Mouse (Mus musculus): ENCODE measurements around the gene Fam53b. TPM values are rescaled to one million over a fixed set of nuclear protein-coding genes. Genes with fewer than 3 reads are reported as not detected.

Gene Fam53b
- polyA plus RNA-seq, 1 experiment from 2014 or later = 29.4 TPM

- peaks cover 40% of the 10 kb centered on the region for H3K4me1 ChIP-seq (ENCODE audit: control insufficient read depth, low read depth, low read length)
- H3K27me3 ChIP-seq (ENCODE audit: control insufficient read depth, insufficient read depth, low read depth, low read length) = peaks cover 8% of the 10 kb centered on the region; the same call in 1 of the 2 replicates
- H3K27ac ChIP-seq (ENCODE audit: low read length) = no peak overlapping the region
- ATAC-seq (ENCODE audit: low read depth) = no peak
- H3K9me3 ChIP-seq (replicated peaks; ENCODE audit: control insufficient read depth, low read length) = no peaks in the 10 kb centered on the region
- peak overlapping the region; percentile 78 for H3K9ac ChIP-seq (ENCODE audit: low read depth, low read length)
- peak overlapping the region; percentile 78 for H3K4me3 ChIP-seq (ENCODE audit: low read depth, low read length)
- WGBS (ENCODE audit: insufficient replicate concordance) = 2% methylated on average over 7 of the region's 7 CpGs
- no peaks in the 10 kb centered on the region for H3K36me3 ChIP-seq (ENCODE audit: control insufficient read depth, insufficient read depth)
- H3K4me2 ChIP-seq (ENCODE audit: low read depth, low read length) = peak overlapping the region; percentile 92
Observed at GRCm38 (mm10) chr7:132814089-132814450, 384 bp upstream of the Fam53b start.

GRCm38 (mm10) chr7:132812619-132813415, 869 bp downstream of the Fam53b start:
- Histone ChIP-seq H3K4me3 (ENCODE audit: low read depth, low read length) (peak overlapping the region; percentile 78), H3K9ac (ENCODE audit: low read depth, low read length) (peak overlapping the region; percentile 78), H3K27ac (ENCODE audit: low read length) (peak overlapping the region; percentile 83), H3K4me2 (ENCODE audit: low read depth, low read length) (peak overlapping the region; percentile 92), H3K4me1 (ENCODE audit: control insufficient read depth, low read depth, low read length) (peaks cover 48% of the 10 kb centered on the region), H3K27me3 (ENCODE audit: control insufficient read depth, insufficient read depth, low read depth, low read length) (peaks cover 8% of the 10 kb centered on the region; the same call in 1 of the 2 replicates), H3K36me3 (ENCODE audit: control insufficient read depth, insufficient read depth) (no peaks in the 10 kb centered on the region), H3K9me3 (replicated peaks; ENCODE audit: control insufficient read depth, low read length) (no peaks in the 10 kb centered on the region)
- ATAC-seq (ENCODE audit: low read depth) = peak; percentile 39
- WGBS (ENCODE audit: insufficient replicate concordance) = under 1% methylated on average over 58 of the region's 59 CpGs

GRCm38 (mm10) chr7:132811716-132812618, 1.7 kb downstream of the Fam53b start:
- H3K4me1 ChIP-seq (ENCODE audit: control insufficient read depth, low read depth, low read length) = peaks cover 48% of the 10 kb centered on the region
- no peak for ATAC-seq (ENCODE audit: low read depth)

GRCm38 (mm10) chr7:132810879-132811278, 2.8 kb downstream of the Fam53b start:
- no peak overlapping the region for H3K9ac ChIP-seq (ENCODE audit: low read depth, low read length)
- peak overlapping the region; percentile 78 for H3K4me3 ChIP-seq (ENCODE audit: low read depth, low read length)
- H3K36me3 ChIP-seq (ENCODE audit: control insufficient read depth, insufficient read depth) = no peaks in the 10 kb centered on the region
- peaks cover 8% of the 10 kb centered on the region; the same call in 1 of the 2 replicates for H3K27me3 ChIP-seq (ENCODE audit: control insufficient read depth, insufficient read depth, low read depth, low read length)
- 82% methylated on average over 1 of the region's 1 CpGs for WGBS (ENCODE audit: insufficient replicate concordance)
- no peak overlapping the region for H3K27ac ChIP-seq (ENCODE audit: low read length)
- no peaks in the 10 kb centered on the region for H3K9me3 ChIP-seq (replicated peaks; ENCODE audit: control insufficient read depth, low read length)
- peaks cover 58% of the 10 kb centered on the region for H3K4me1 ChIP-seq (ENCODE audit: control insufficient read depth, low read depth, low read length)
- peak overlapping the region; percentile 92 for H3K4me2 ChIP-seq (ENCODE audit: low read depth, low read length)
- peak; percentile 66 for ATAC-seq (ENCODE audit: low read depth)

More at GRCm38 (mm10) chr7:132811716-132812618, 1.7 kb downstream of the Fam53b start:
- WGBS (ENCODE audit: insufficient replicate concordance) = 4% methylated on average over 23 of the region's 23 CpGs
- Histone ChIP-seq H3K4me2 (ENCODE audit: low read depth, low read length) (peak overlapping the region; percentile 92), H3K9me3 (replicated peaks; ENCODE audit: control insufficient read depth, low read length) (no peaks in the 10 kb centered on the region), H3K27me3 (ENCODE audit: control insufficient read depth, insufficient read depth, low read depth, low read length) (peaks cover 8% of the 10 kb centered on the region; the same call in 1 of the 2 replicates), H3K4me3 (ENCODE audit: low read depth, low read length) (peak overlapping the region; percentile 78), H3K36me3 (ENCODE audit: control insufficient read depth, insufficient read depth) (no peaks in the 10 kb centered on the region), H3K27ac (ENCODE audit: low read length) (peak overlapping the region; percentile 83), H3K9ac (ENCODE audit: low read depth, low read length) (peak overlapping the region; percentile 78)

GRCm38 (mm10) chr7:132810368-132810767, 3.3 kb downstream of the Fam53b start:
- peak overlapping the region; percentile 43 for H3K27ac ChIP-seq (ENCODE audit: low read length)
- H3K9me3 ChIP-seq (replicated peaks; ENCODE audit: control insufficient read depth, low read length) = no peaks in the 10 kb centered on the region
- peaks cover 8% of the 10 kb centered on the region; the same call in 1 of the 2 replicates for H3K27me3 ChIP-seq (ENCODE audit: control insufficient read depth, insufficient read depth, low read depth, low read length)
- H3K4me2 ChIP-seq (ENCODE audit: low read depth, low read length) = peak overlapping the region; percentile 10
- no peak overlapping the region for H3K4me3 ChIP-seq (ENCODE audit: low read depth, low read length)
- peak overlapping the region; percentile 10; the same call in 1 of the 2 replicates for H3K9ac ChIP-seq (ENCODE audit: low read depth, low read length)
- peaks cover 63% of the 10 kb centered on the region for H3K4me1 ChIP-seq (ENCODE audit: control insufficient read depth, low read depth, low read length)
- 52% methylated on average over 6 of the region's 6 CpGs for WGBS (ENCODE audit: insufficient replicate concordance)
- no peaks in the 10 kb centered on the region for H3K36me3 ChIP-seq (ENCODE audit: control insufficient read depth, insufficient read depth)
- ATAC-seq (ENCODE audit: low read depth) = no peak

- H3K4me2 ChIP-seq (ENCODE audit: low read depth, low read length) = peak overlapping the region; percentile 25; the same call in 1 of the 2 replicates
Observed at GRCm38 (mm10) chr7:132809721-132810120, 4.0 kb downstream of the Fam53b start.

GRCm38 (mm10) chr7:132808841-132809682, 4.6 kb downstream of the Fam53b start:
- Histone ChIP-seq H3K27me3 (ENCODE audit: control insufficient read depth, insufficient read depth, low read depth, low read length) (peaks cover 6% of the 10 kb centered on the region; the same call in 1 of the 2 replicates), H3K4me1 (ENCODE audit: control insufficient read depth, low read depth, low read length) (peaks cover 74% of the 10 kb centered on the region), H3K9ac (ENCODE audit: low read depth, low read length) (peak overlapping the region; percentile 51), H3K36me3 (ENCODE audit: control insufficient read depth, insufficient read depth) (no peaks in the 10 kb centered on the region), H3K4me2 (ENCODE audit: low read depth, low read length) (peak overlapping the region; percentile 27), H3K9me3 (replicated peaks; ENCODE audit: control insufficient read depth, low read length) (no peaks in the 10 kb centered on the region), H3K4me3 (ENCODE audit: low read depth, low read length) (no peak overlapping the region), H3K27ac (ENCODE audit: low read length) (peak overlapping the region; percentile 78)
- no peak for ATAC-seq (ENCODE audit: low read depth)
- WGBS (ENCODE audit: insufficient replicate concordance) = 15% methylated on average over 20 of the region's 20 CpGs

More at GRCm38 (mm10) chr7:132809721-132810120, 4.0 kb downstream of the Fam53b start:
- Histone ChIP-seq H3K4me3 (ENCODE audit: low read depth, low read length) (no peak overlapping the region), H3K9me3 (replicated peaks; ENCODE audit: control insufficient read depth, low read length) (no peaks in the 10 kb centered on the region), H3K27ac (ENCODE audit: low read length) (peak overlapping the region; percentile 78), H3K27me3 (ENCODE audit: control insufficient read depth, insufficient read depth, low read depth, low read length) (peaks cover 8% of the 10 kb centered on the region; the same call in 1 of the 2 replicates), H3K4me1 (ENCODE audit: control insufficient read depth, low read depth, low read length) (peaks cover 70% of the 10 kb centered on the region), H3K36me3 (ENCODE audit: control insufficient read depth, insufficient read depth) (no peaks in the 10 kb centered on the region), H3K9ac (ENCODE audit: low read depth, low read length) (peak overlapping the region; percentile 9; the same call in 1 of the 2 replicates)
- no peak for ATAC-seq (ENCODE audit: low read depth)
- WGBS (ENCODE audit: insufficient replicate concordance) = 55% methylated on average over 6 of the region's 6 CpGs

All from liver, embryonic 16.5 days (tissue).